8 mouse cellular contexts compared by ENCODE assay signal in genomic region chr6:50312647-50313046, GRCm38 (mm10). TPM values are rescaled to one million over a fixed set of nuclear protein-coding genes. Genes with fewer than 3 reads are reported as not detected.
DNase-seq lines count a peak whose midpoint lies in the region; ATAC-seq and TF ChIP-seq lines count a peak whose summit lies in the region.

No protein-coding gene starts in this region.

- TF ChIP-seq POLR2A in lung, adult 2 months (IDR thresholded peaks at IDR 0.05; ENCODE audit: borderline replicate concordance, extremely low read depth, low read depth, low read length): no peak

- peak; percentile 82 for ATAC-seq in forebrain, embryonic 12.5 days (ENCODE audit: low FRiP score)

- H3K27me3 ChIP-seq in E14TG2a.4 (ENCODE audit: insufficient read depth, low read length): no peaks in the 10 kb centered on the region
- H3K27me3 ChIP-seq in forebrain, embryonic 12.5 days: no peaks in the 10 kb centered on the region

- H3K27ac ChIP-seq in forebrain, embryonic 12.5 days: no peak overlapping the region

- no peak overlapping the region for H3K4me2 ChIP-seq in forebrain, embryonic 12.5 days

- H3K4me3 ChIP-seq in E14TG2a.4 (replicated peaks; ENCODE audit: low read length): no peak overlapping the region
- H3K4me3 ChIP-seq in forebrain, embryonic 12.5 days (replicated peaks): no peak overlapping the region
- no peak overlapping the region for H3K4me3 ChIP-seq in lung, adult 2 months (replicated peaks; ENCODE audit: extremely low read depth, low read depth, low read length)

- WGBS in forebrain, embryonic 12.5 days: 41% methylated on average over 4 of the region's 4 CpGs
- WGBS in lung, adult 2 months: 48% methylated on average over 4 of the region's 4 CpGs

- peaks cover 36% of the 10 kb centered on the region for H3K4me1 ChIP-seq in E14TG2a.4 (replicated peaks; ENCODE audit: low read depth, low read length)
- H3K4me1 ChIP-seq in forebrain, embryonic 12.5 days: no peaks in the 10 kb centered on the region; the same call in 1 of the 2 replicates
- H3K4me1 ChIP-seq in lung, adult 2 months (ENCODE audit: control insufficient read depth, insufficient read depth, low read length): no peaks in the 10 kb centered on the region

- no peaks in the 10 kb centered on the region for H3K9me3 ChIP-seq in E14TG2a.4 (ENCODE audit: low read length)
- H3K9me3 ChIP-seq in forebrain, embryonic 12.5 days: no peaks in the 10 kb centered on the region

- TF ChIP-seq CTCF in E14TG2a.4 (conservative IDR thresholded peaks at IDR 0.05; ENCODE audit: low read length): peak; percentile 77
- peak; percentile 89 for TF ChIP-seq CTCF in lung, adult 2 months (IDR thresholded peaks at IDR 0.05; ENCODE audit: insufficient read depth, low read length)

- no peaks in the 10 kb centered on the region for H3K36me3 ChIP-seq in E14TG2a.4 (ENCODE audit: insufficient read depth, low read length)
- no peaks in the 10 kb centered on the region for H3K36me3 ChIP-seq in forebrain, embryonic 12.5 days (replicated peaks)

- DNase-seq in c-Kit-positive CD71-positive TER-119-negative erythroid progenitor cells, embryonic 14.5 days (ENCODE audit: low read depth): peak; percentile 44
- DNase-seq in heart, postnatal 14 days: peak; percentile 79 to 85
- DNase-seq in kidney, postnatal 4 days: peak; percentile 82 to 84
- DNase-seq in lung, adult 2 months: peak; percentile 71
- peak; percentile 54 for DNase-seq in ovary, adult 18-20 months (ENCODE audit: low spot score)
- peak; percentile 56 to 65 for DNase-seq in thymus, adult 18-20 months

- H3K9ac ChIP-seq in forebrain, embryonic 12.5 days: no peak overlapping the region

- intact Hi-C loops in heart, postnatal 14 days (cut with DNase I): loop anchor here (1.0 kb wide), 1 partner anchor 214 kb away; no protein-coding TSS in a partner anchor

RNA-seq across cellular contexts. Expression of gene Gsdme, which starts 49.0 kb away (rescaled TPM):
- polyA plus RNA-seq in forebrain, embryonic 12.5 days (2016; fragmentation: Nextera tagmentation; extraction: Ambion mirVana): 50.7 and 56.9 TPM in 2 replicates
- under 1 TPM; 0.31 to 0.44 TPM for total RNA-seq in heart, postnatal 14 days (2021)
- 0.48 and 0.75 TPM in 2 replicates for polyA plus RNA-seq in lung, adult 2 months (2012; rRNA removed)

Comparison
In these comparisons a context has a peak if more than half of its experiments do, and no peak if none do; other contexts are left out.
1. RNA of gene Gsdme, which starts 49.0 kb away (polyA plus RNA-seq): 50.7 to 56.9 TPM in forebrain, embryonic 12.5 days; 0.48 to 0.75 TPM in lung, adult 2 months; every median in the first group is over 10 times any median in the second.
2. Peak in every context shown above with its lines, with median percentiles within 50 percentile points of each other: DNase-seq.